Mouse (Mus musculus) thymus, postnatal 4 days (tissue): ENCODE measurements around the gene Sipa1l2.
A peak's percentile ranks its signal among the peaks of the same experiment; 100 is the strongest.

ENCODE experiments used
- DNase-seq: peaks from one replicate; pipeline ENCODE4 v3.0.0; 2021

Gene Sipa1l2

DNA sequence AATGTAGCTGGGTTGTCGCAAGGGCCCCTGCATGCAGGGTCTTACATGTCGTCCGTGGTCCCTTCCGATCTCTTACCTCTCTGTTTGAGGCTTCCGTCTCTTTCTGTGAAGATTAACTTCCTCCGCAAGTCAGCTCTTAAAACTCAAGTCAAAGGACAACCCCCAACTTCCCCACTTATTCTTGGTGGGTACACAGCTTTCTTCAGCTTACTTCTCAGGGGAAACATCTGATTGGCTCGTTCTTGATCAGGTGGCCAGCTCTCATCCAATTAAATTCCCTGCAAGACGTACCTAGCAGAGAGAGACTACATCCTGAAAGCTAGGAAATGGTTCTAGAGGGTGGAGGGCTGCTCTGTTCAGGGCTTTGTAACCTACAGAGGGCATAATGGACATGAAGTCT, 178.3 kb downstream of the Sipa1l2 start:
- peak; percentile 38 for DNase-seq

DNA sequence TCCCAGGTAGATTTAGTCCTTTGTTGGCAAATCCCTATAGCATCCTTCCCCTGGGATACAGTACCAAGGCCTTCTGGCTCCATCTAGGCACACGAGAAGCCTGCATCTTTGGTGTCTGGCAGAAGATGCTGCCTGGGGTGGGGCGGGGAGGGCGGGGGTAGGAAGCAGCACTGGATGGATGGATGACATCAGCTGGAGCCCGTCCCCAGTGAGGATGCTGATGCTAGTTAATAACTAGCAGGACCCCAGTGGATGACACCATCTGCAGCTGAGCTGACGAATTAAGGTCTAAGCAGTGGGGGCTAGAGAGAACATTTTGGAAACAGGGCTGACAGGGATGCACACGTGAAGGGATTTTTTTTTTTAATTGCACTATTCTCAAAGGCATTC, 179.1 kb downstream of the Sipa1l2 start:
- DNase-seq = no peak

DNA sequence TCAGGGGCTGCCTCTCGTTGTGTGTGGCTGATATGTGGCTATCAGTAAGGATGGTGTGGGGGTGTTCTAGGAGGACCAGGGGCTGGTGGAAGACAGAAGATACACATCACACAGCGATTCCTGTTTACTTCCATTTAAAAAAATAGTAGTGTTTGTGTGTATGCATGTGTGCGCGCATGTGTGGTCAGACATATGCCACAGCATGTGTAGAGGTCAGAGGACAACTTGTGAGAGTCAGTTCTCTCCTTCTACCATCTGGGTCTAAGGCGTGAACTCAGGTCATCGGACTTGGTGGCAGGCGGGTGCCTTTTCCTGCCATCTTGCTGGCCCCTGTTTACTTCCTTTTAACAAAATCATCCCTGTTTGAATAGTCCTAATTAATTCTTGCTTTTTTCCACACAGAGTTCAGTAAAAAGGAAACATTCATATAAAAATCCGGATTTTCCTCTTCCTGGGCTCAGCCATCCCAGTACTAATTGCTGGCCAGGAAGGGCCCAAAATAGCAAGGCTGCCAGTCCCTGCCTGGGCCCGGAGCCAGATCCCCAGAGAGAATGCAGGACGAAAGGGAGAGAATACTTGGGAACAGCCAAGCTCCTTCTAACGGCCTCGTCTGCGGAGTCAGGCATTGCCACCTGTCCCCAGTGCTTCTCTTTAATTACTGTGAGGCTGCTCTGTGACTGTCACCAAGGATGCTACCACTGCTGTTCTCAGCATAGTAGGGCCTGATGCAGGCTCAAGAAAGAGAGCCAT, 179.7 kb downstream of the Sipa1l2 start:
- DNase-seq = no peak

DNA sequence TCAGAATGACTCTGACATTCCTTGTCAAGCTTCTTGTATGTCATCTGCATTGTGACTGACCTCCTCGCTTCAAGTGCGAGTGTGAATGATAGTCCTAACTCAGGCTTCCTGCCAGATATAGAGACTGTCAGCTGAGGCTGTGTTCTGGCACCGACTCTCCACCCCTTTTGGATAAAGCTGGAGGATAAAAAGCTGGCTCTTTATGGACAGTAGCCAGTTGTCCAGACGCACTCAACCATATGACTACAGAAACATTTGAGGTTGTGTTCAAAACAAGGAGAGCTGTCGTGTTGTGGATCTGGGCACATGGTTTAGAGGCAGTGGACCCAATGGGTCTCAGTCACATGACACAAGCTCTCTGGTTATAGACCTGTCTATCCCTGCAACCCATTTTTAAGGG, 180.3 kb downstream of the Sipa1l2 start:
- no peak for DNase-seq

DNA sequence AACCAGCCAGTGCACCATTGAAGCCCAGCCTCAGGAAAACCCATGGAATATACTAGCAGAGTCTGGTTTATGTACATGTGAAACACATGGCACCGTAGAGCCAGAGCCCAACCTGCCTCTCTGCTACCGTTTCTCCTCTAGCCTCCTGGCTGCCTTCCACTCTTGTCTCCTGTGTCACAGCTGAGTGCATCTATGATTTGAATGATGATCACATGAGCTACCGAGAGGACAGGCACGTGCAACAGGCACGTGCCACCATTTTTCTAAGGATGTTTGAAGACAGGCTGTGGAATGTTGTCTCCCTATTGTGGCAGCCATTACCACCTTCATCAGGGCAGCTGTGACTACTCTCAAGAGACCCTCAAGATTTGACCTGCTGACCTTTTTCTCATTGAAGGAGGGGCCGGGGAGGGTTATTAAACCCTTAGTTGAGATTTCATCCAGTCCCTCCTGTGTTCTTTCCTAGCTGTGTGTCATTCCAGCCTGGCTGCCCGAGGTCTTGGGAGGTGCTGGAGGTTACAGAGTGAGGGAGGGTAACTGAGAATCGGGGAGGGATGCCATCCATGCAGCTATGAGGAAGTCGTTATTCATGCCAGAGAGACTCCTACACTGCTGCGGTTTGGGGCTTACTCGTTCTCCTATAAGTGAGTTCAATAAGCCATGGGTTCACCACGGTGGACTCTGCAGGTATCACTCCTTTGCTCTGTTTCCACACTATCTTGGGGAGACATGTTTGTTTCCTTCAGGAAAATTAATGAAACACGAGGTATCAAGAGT, 181.0 kb downstream of the Sipa1l2 start:
- DNase-seq = no peak

DNA sequence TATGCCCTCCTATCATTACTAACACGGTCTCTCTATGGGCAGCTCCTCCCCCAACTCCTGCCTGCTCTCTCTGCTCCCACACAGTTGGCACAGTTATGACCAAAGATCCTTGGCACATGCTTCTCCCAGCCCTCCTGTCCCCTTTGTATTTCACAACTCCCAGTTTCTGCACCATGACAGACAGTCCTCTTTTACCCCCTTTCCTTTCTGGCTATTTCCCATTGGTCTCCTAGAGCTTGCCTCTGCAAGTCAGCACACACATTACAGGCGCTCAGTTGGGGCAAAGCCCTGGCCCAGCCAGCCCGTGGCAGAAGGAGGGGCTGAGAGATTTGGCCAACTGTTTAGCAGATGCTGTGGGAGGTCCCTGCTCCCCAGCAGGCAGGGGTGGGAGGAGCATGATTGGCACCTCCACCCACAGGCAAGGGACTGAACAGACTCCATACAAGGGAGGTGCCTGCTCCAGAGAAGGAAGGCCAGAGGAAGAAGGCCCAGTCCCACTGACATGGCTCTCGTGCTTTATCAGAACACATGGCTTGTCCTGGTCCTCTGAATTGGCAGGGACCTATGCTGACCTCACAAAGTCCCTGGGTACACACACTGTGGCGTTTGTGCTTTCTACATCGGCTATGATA, 184.0 kb downstream of the Sipa1l2 start:
- DNase-seq = peak; percentile 25

DNA sequence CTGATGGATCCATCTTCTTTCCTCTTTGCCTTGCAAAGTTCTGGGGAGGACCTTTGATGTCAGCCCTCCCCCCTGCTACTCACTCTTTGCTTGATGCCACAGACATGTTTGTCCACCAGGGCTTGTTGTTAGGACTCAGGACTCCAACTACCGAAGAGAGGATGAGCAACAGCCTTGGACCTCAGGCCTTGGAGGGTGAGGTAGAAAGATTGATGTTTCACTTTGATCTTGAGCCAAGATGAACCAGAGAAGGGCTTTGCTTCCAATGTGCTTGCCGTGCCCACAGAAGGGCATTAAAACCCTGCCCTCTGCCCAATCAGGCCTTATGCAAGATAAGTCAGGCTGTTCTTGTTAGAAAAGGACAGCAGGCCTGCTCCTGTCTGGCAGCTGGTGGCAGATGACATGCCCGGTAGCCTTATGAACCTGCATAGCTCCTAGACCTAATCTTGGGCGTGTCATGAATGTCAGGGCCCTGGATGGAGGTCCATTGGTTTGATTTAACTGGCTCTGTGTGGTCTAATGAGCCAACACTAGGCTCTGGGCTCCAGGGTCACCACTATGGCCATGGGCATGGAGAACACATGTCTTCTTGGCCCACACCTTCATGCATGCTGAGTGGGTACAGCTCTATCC, 184.9 kb downstream of the Sipa1l2 start:
- DNase-seq = no peak

DNA sequence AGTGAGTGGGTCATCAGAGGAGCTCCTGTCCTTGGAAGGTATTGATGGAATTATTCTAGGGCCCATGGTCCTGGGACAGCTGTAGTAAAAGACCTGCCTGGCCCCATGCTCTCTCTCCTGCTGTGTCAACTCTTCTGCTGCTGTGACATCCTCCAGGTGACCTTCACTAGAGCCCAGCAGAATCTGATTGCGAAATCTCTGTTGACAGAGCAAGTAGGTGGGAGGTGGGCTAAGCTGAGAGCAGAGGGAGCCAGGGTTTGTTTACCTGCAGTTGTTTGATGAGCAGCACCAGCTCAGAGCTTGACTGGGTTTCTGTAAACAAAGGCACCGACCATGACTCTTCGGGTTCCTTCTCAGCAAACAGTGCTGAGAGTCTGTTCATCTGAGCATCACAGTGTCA, 187.9 kb downstream of the Sipa1l2 start:
- no peak for DNase-seq

DNA sequence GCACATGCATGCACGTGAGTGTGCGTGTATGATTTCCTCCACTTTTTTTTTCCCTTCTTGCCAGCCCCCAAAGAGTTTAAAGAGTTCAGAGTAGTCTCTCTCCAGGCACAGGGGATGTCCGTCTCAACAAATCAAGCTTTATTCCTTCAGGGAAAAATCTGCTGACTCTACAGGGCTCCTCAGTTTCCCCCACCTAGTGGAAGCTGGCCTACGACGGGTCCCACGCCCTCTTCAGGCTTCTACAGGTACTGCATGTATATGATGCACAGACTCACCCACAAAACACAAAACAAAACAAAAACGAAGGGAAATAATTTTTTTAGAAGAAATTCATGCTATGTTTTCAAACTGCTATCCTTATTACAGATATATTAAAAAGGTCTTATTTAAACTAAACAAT, 189.7 kb downstream of the Sipa1l2 start:
- no peak for DNase-seq

DNA sequence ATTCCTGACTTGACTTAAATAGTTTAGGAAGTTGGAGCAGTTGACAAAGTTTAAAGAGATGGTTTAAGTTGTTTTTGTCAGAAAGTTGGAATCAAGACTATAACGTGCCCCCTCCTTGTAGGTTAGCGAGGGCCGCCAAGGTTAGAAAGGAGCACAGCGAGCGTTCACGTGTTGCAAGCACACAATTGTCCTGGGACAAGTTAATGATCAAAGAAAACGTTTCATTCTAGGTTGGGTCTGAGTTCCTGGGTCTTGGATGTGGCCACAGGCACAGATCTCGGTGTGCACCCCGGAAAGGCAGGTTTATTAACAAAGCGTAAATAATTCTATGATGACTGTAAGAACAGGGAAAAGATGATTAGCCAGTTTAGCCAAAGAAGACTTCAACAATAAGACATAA, 190.5 kb downstream of the Sipa1l2 start:
- no peak for DNase-seq

DNA sequence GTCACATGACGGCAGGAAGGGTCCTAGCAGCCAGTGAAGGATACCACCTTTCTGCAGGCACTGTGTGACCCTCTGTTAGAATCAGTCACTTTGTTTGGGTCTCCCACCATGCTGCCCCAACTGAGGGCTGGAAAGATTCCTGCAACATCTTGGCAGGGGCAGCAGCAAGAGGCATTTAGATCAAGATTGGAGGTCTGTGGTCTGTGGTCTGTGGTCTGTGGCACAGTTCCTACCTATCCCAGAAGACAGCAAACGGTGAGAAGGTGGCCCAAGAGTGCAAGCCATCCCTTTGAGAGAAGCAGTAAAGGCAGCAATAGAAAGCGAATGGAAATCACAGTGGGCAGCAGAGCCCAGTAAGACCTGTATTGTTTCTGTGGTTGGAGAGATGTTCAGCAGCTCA, 191.9 kb downstream of the Sipa1l2 start:
- peak; percentile 42 for DNase-seq

DNA sequence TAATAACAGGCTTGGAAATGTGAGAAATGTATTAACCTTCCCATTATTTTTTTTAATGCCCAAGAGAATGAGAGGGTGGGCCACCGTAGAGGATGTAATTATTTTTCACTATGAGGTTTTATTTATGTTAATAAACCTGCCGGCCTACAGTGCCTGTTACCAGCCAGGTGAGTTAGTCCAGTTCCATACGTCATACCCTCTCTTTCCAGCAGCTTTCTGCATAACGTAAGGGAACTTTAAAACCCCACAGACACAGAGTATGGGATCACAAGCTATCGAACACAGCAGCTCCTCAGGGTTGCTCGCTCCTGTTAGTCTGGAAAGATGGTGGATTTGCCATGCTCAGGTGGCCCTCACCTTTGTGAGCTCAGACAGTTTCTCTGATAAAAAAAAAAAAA, 193.2 kb downstream of the Sipa1l2 start:
- DNase-seq = no peak

DNA sequence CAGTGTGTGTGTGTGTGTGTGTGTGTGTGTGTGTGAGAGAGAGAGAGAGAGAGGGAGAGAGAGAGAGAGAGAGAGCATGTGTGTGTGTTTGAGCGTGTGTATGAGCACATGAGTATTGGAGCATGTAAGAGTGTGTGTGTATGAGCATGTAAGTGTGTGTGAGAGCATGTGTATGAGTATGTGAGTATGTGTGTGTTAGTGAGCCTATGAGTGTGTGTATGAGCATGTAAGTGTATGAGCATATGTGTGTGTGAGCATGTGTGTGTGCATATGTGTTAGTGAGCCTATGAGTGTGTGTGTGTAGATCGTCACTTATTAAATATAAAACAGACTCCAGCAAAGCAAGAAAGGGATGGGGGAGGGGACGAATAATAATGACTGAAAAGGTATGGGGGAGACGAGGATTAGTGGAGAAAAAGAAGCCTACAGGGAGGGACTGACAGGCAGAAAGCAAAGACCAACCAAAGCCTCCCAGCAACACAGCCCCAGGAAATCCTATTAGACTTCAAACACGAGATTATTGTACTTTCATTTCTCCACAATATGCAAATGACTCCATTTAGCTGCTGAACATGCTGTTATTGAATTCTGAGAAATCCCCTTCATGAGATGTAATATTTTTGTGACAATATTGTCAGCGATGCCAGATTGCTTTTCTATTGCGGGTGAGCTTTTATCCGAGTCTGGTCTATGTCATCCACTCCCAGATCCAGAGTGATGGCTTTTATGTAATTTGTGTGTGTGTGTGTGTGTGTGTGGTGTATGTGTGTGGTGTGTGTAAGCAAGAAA, 193.8 kb downstream of the Sipa1l2 start:
- no peak for DNase-seq

DNA sequence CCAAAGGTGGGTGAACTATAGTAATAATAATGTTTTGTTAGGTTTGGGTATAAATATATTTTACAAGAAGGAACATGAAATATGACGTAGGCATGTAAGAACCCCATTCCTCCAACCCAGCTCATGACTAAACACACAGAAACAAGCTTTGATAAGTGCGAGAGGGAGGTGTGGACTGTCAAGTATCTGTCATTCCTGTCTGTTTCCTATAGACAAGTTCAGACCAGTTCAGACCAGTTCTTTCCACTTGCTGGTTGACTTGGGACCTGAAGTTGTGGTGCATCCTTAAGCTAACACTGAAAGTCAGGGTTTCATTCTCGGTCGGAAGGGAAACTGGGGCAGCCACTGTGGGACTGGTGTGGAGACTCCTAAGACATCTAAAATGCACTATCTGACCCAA, 197.0 kb downstream of the Sipa1l2 start:
- DNase-seq = no peak

DNA sequence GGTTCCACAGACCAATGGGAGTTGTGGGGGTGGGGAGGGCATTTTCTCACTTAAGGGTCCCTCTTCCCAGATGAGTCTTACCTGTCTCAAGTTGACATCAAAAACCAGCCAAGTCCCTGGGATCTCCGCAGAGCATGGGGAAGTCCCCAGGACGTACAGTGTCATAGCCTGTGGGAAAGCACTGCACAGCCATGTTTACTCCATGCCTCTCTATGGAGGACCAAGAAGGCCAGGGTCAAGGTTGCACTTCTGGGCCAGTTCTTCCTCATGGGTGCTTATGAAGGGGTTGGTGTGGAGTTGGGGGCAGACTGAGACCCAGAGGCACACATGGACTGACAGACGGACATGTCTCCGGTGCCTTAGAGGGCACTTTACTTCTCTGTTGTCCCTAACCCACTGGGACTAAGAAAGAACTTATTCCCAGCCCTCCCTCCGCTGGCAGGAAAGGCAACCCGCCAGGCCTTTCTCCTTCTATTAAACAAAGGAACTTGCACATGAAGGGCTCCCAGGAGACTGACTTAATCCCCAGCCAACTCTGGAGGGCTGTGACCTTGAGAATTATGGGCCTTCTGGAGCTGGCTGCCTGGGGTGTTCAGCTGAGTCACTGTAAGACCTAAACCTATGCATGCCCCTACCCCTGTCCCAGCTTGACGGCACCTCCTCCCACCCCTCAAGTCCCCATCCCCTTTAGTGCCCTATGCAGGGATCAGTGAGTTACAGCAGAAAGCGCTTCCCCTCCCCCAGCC, 199.9 kb downstream of the Sipa1l2 start:
- DNase-seq = no peak

DNA sequence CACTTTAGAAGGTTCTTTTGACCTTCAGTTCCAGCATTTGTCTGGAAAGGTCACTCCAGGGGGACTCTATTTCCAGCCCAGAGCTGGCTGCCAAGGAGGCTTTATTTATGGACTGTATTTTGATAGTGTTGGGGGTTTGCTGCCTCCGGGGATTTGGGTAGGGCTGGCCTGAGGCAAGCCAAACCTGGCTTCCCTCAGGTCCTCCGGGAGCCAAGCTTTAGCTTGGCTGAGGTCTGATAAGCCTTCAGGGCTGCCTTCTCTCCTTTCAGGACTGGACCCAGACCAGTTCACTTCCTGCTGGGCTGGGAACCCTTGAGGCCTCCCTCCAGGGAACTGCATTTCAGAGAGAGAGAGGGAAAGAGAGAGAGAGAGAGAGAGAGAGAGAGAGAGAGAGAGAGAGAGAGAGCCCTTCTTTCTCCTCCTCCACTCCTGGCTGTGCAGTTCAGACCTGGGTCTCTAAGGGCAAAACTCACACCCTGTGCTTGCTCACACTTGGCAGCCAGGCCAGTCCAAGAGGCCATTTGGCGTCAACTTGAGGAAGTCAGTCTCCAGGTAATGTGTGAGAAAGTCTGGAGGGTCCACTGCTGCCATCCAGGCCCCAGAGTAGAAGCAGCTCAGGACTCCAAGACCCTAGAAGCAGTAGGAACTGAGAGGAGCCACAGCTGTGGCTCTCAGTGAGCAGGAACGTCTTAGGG, 201.1 kb downstream of the Sipa1l2 start:
- no peak for DNase-seq
